Mouse (Mus musculus): ENCODE measurements around the gene Nckap1l. TPM values are rescaled to one million over a fixed set of nuclear protein-coding genes. Genes with fewer than 3 reads are reported as not detected.

The Nckap1l gene
- polyA plus RNA-seq, 1 experiment from 2014 or later: 1.9 TPM

GRCm38 (mm10) chr15:103496204-103497140 is 42.9 kb downstream of the Nckap1l start:
- Histone ChIP-seq H3K9me3 (ENCODE audit: control insufficient read depth, low read length) (no peaks in the 10 kb centered on the region), H3K36me3 (ENCODE audit: control insufficient read depth, insufficient read depth, low read length) (no peaks in the 10 kb centered on the region), H3K27ac (ENCODE audit: low read depth, low read length) (no peak overlapping the region), H3K4me2 (ENCODE audit: low read length) (no peak overlapping the region), H3K4me1 (ENCODE audit: control insufficient read depth, insufficient read depth, low read depth, low read length) (peaks cover 2% of the 10 kb centered on the region; the same call in 1 of the 2 replicates), H3K4me3 (ENCODE audit: low read length) (no peak overlapping the region), H3K9ac (ENCODE audit: low read depth, low read length) (no peak overlapping the region), H3K27me3 (replicated peaks; ENCODE audit: control insufficient read depth, insufficient read depth, low read length) (no peaks in the 10 kb centered on the region)
- 62% methylated on average over 10 of the region's 10 CpGs for WGBS
- peak; percentile 66 for ATAC-seq

- WGBS: 50% methylated on average over 3 of the region's 3 CpGs
Measured at GRCm38 (mm10) chr15:103498157-103498556, 44.6 kb downstream of the Nckap1l start.

GRCm38 (mm10) chr15:103500723-103501122 is 47.1 kb downstream of the Nckap1l start:
- no peaks in the 10 kb centered on the region for H3K36me3 ChIP-seq (ENCODE audit: control insufficient read depth, insufficient read depth, low read length)
- H3K4me1 ChIP-seq (ENCODE audit: control insufficient read depth, insufficient read depth, low read depth, low read length): peaks cover 17% of the 10 kb centered on the region
- ATAC-seq: no peak
- H3K4me2 ChIP-seq (ENCODE audit: low read length): no peak overlapping the region
- H3K9me3 ChIP-seq (ENCODE audit: control insufficient read depth, low read length): no peaks in the 10 kb centered on the region
- 63% methylated on average over 1 of the region's 1 CpGs for WGBS
- H3K27ac ChIP-seq (ENCODE audit: low read depth, low read length): no peak overlapping the region
- H3K27me3 ChIP-seq (replicated peaks; ENCODE audit: control insufficient read depth, insufficient read depth, low read length): no peaks in the 10 kb centered on the region
- no peak overlapping the region for H3K9ac ChIP-seq (ENCODE audit: low read depth, low read length)
- H3K4me3 ChIP-seq (ENCODE audit: low read length): no peak overlapping the region

More at GRCm38 (mm10) chr15:103498157-103498556, 44.6 kb downstream of the Nckap1l start:
- no peak overlapping the region for H3K27ac ChIP-seq (ENCODE audit: low read depth, low read length)
- no peak for ATAC-seq
- no peak overlapping the region for H3K9ac ChIP-seq (ENCODE audit: low read depth, low read length)
- H3K36me3 ChIP-seq (ENCODE audit: control insufficient read depth, insufficient read depth, low read length): no peaks in the 10 kb centered on the region
- H3K4me3 ChIP-seq (ENCODE audit: low read length): no peak overlapping the region
- no peaks in the 10 kb centered on the region for H3K27me3 ChIP-seq (replicated peaks; ENCODE audit: control insufficient read depth, insufficient read depth, low read length)
- peaks cover 5% of the 10 kb centered on the region for H3K4me1 ChIP-seq (ENCODE audit: control insufficient read depth, insufficient read depth, low read depth, low read length)
- no peak overlapping the region for H3K4me2 ChIP-seq (ENCODE audit: low read length)
- no peaks in the 10 kb centered on the region for H3K9me3 ChIP-seq (ENCODE audit: control insufficient read depth, low read length)

- no peak for ATAC-seq
- no peak overlapping the region for H3K4me3 ChIP-seq (ENCODE audit: low read length)
- peaks cover 17% of the 10 kb centered on the region for H3K4me1 ChIP-seq (ENCODE audit: control insufficient read depth, insufficient read depth, low read depth, low read length)
- no peak overlapping the region for H3K27ac ChIP-seq (ENCODE audit: low read depth, low read length)
- H3K36me3 ChIP-seq (ENCODE audit: control insufficient read depth, insufficient read depth, low read length): no peaks in the 10 kb centered on the region
- H3K9me3 ChIP-seq (ENCODE audit: control insufficient read depth, low read length): no peaks in the 10 kb centered on the region
- H3K9ac ChIP-seq (ENCODE audit: low read depth, low read length): no peak overlapping the region
- no peaks in the 10 kb centered on the region for H3K27me3 ChIP-seq (replicated peaks; ENCODE audit: control insufficient read depth, insufficient read depth, low read length)
- 75% methylated on average over 2 of the region's 2 CpGs for WGBS
- H3K4me2 ChIP-seq (ENCODE audit: low read length): no peak overlapping the region
Measured at GRCm38 (mm10) chr15:103501186-103501585, 47.6 kb downstream of the Nckap1l start.

- Histone ChIP-seq H3K4me1 (ENCODE audit: control insufficient read depth, insufficient read depth, low read depth, low read length) (peaks cover 22% of the 10 kb centered on the region), H3K9me3 (ENCODE audit: control insufficient read depth, low read length) (no peaks in the 10 kb centered on the region), H3K4me3 (ENCODE audit: low read length) (peak within 1 kb of the TSS; percentile 80), H3K27me3 (replicated peaks; ENCODE audit: control insufficient read depth, insufficient read depth, low read length) (no peaks in the 10 kb centered on the region), H3K9ac (ENCODE audit: low read depth, low read length) (peak within 1 kb of the TSS; percentile 91), H3K27ac (ENCODE audit: low read depth, low read length) (peak within 1 kb of the TSS; percentile 87), H3K36me3 (ENCODE audit: control insufficient read depth, insufficient read depth, low read length) (no peaks in the 10 kb centered on the region), H3K4me2 (ENCODE audit: low read length) (peak within 1 kb of the TSS; percentile 90)
- WGBS: under 1% methylated on average over 46 of the region's 63 CpGs
- peak; percentile 87 for ATAC-seq
Measured at GRCm38 (mm10) chr15:103502435-103503250, 49.0 kb downstream of the Nckap1l start, which contains the start of gene Pde1b. Pde1b (plus strand) TSS chr15:103503034.

GRCm38 (mm10) chr15:103503251-103503600 is 49.6 kb downstream of the Nckap1l start:
- Histone ChIP-seq H3K27me3 (replicated peaks; ENCODE audit: control insufficient read depth, insufficient read depth, low read length) (no peaks in the 10 kb centered on the region), H3K4me3 (ENCODE audit: low read length) (peak overlapping the region; percentile 80), H3K36me3 (ENCODE audit: control insufficient read depth, insufficient read depth, low read length) (no peaks in the 10 kb centered on the region), H3K4me2 (ENCODE audit: low read length) (peak overlapping the region; percentile 90), H3K4me1 (ENCODE audit: control insufficient read depth, insufficient read depth, low read depth, low read length) (peaks cover 24% of the 10 kb centered on the region), H3K9ac (ENCODE audit: low read depth, low read length) (peak overlapping the region; percentile 91), H3K27ac (ENCODE audit: low read depth, low read length) (peak overlapping the region; percentile 87), H3K9me3 (ENCODE audit: control insufficient read depth, low read length) (no peaks in the 10 kb centered on the region)
- peak; percentile 72 for ATAC-seq
- WGBS: 0% methylated on average over 15 of the region's 15 CpGs

- Histone ChIP-seq H3K9me3 (ENCODE audit: control insufficient read depth, low read length) (no peaks in the 10 kb centered on the region), H3K4me2 (ENCODE audit: low read length) (peak overlapping the region; percentile 90), H3K27ac (ENCODE audit: low read depth, low read length) (peak overlapping the region; percentile 87), H3K4me3 (ENCODE audit: low read length) (peak overlapping the region; percentile 80), H3K27me3 (replicated peaks; ENCODE audit: control insufficient read depth, insufficient read depth, low read length) (no peaks in the 10 kb centered on the region), H3K4me1 (ENCODE audit: control insufficient read depth, insufficient read depth, low read depth, low read length) (peaks cover 24% of the 10 kb centered on the region), H3K9ac (ENCODE audit: low read depth, low read length) (peak overlapping the region; percentile 91), H3K36me3 (ENCODE audit: control insufficient read depth, insufficient read depth, low read length) (no peaks in the 10 kb centered on the region)
- ATAC-seq: peak; percentile 41
- 26% methylated on average over 12 of the region's 12 CpGs for WGBS
Measured at GRCm38 (mm10) chr15:103503660-103504059, 50.1 kb downstream of the Nckap1l start.

GRCm38 (mm10) chr15:103509317-103509716 is 55.7 kb downstream of the Nckap1l start:
- no peak for ATAC-seq
- Histone ChIP-seq H3K4me3 (ENCODE audit: low read length) (no peak overlapping the region), H3K27ac (ENCODE audit: low read depth, low read length) (peak overlapping the region; percentile 4), H3K36me3 (ENCODE audit: control insufficient read depth, insufficient read depth, low read length) (no peaks in the 10 kb centered on the region), H3K4me2 (ENCODE audit: low read length) (no peak overlapping the region), H3K9ac (ENCODE audit: low read depth, low read length) (no peak overlapping the region), H3K9me3 (ENCODE audit: control insufficient read depth, low read length) (no peaks in the 10 kb centered on the region), H3K27me3 (replicated peaks; ENCODE audit: control insufficient read depth, insufficient read depth, low read length) (no peaks in the 10 kb centered on the region), H3K4me1 (ENCODE audit: control insufficient read depth, insufficient read depth, low read depth, low read length) (peaks cover 27% of the 10 kb centered on the region)
- WGBS: 35% methylated on average over 3 of the region's 3 CpGs

GRCm38 (mm10) chr15:103511652-103512051 is 58.1 kb downstream of the Nckap1l start:
- WGBS: 79% methylated on average over 1 of the region's 1 CpGs
- Histone ChIP-seq H3K4me1 (ENCODE audit: control insufficient read depth, insufficient read depth, low read depth, low read length) (peaks cover 29% of the 10 kb centered on the region), H3K4me3 (ENCODE audit: low read length) (no peak overlapping the region), H3K27ac (ENCODE audit: low read depth, low read length) (no peak overlapping the region), H3K36me3 (ENCODE audit: control insufficient read depth, insufficient read depth, low read length) (no peaks in the 10 kb centered on the region), H3K27me3 (replicated peaks; ENCODE audit: control insufficient read depth, insufficient read depth, low read length) (no peaks in the 10 kb centered on the region), H3K9ac (ENCODE audit: low read depth, low read length) (no peak overlapping the region), H3K9me3 (ENCODE audit: control insufficient read depth, low read length) (no peaks in the 10 kb centered on the region), H3K4me2 (ENCODE audit: low read length) (no peak overlapping the region)
- ATAC-seq: no peak

All from hindbrain, embryonic 16.5 days (tissue).